Mouse (Mus musculus): Measurements from ENCODE around the gene H2al2a. TPM values are rescaled to one million over a fixed set of nuclear protein-coding genes. Genes with fewer than 3 reads are reported as not detected.

The H2al2a gene
- polyA plus RNA-seq (2012; rRNA removed) = not detected in 2 replicates

DNA sequence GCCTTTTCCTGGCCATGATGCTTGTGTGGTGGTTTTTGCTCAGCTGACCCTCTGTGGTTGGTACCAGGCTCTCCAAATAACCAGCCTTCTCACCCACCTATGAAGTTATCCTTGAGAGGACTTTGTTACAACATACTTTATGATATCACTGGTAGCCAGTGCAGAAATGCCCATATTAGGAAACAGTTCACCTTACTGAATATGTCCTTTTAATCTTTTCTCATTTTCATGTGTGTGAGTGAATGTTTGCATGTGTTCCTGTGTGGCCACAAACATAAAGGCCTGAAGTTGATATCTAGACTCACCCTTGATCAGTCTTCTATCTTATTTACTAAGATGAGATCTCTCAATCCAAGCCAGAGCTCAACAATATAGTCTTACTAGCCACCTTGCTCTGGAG, at the start of gene H2al2a:
Gene H2al2a, minus strand, starts transcription at position 101 of the 400 bp plus-strand sequence.
- no peaks in the 10 kb centered on the region for H3K27me3 ChIP-seq (ENCODE audit: control insufficient read depth, insufficient read depth, low read length)
- H3K4me1 ChIP-seq (ENCODE audit: control insufficient read depth, insufficient read depth, low read length) = no peaks in the 10 kb centered on the region
- no peak for TF ChIP-seq CTCF (IDR thresholded peaks at IDR 0.05; ENCODE audit: borderline replicate concordance, insufficient read depth, low read depth, low read length)
- TF ChIP-seq POLR2A (IDR thresholded peaks at IDR 0.05; ENCODE audit: borderline replicate concordance, insufficient read depth, low read length) = no peak
- H3K4me3 ChIP-seq (replicated peaks; ENCODE audit: insufficient read depth, low read depth, low read length) = no peak within 1 kb of the TSS
- H3K27ac ChIP-seq (ENCODE audit: insufficient read depth, low read length) = no peak within 1 kb of the TSS
- DNase-seq = no peak

DNA sequence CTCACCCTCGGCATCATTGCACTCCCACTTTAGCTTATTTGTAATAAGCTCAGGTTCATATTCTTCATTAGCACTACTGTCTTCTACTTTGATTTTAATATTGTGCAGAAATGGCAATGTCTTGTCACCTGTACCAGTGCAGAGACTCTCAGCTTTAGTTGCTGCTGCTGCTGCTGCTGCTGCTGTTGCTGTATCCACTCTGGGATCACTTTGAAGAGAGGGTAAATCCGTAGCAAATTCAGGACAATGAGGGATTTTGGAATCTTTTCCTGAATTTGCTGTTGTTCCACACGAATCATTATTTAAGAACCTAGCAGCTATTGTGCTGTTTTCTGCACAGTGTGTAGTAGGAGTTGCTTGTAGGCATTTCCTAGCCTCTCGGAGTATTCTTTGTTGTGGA, 49.4 kb upstream of the H2al2a start:
- WGBS = 17% methylated on average over 4 of the region's 4 CpGs
- H3K4me1 ChIP-seq (ENCODE audit: control insufficient read depth, insufficient read depth, low read length) = peaks cover 2% of the 10 kb centered on the region; the same call in 1 of the 2 replicates
- no peak for TF ChIP-seq POLR2A (IDR thresholded peaks at IDR 0.05; ENCODE audit: borderline replicate concordance, insufficient read depth, low read length)
- TF ChIP-seq CTCF (IDR thresholded peaks at IDR 0.05; ENCODE audit: borderline replicate concordance, insufficient read depth, low read depth, low read length) = no peak

DNA sequence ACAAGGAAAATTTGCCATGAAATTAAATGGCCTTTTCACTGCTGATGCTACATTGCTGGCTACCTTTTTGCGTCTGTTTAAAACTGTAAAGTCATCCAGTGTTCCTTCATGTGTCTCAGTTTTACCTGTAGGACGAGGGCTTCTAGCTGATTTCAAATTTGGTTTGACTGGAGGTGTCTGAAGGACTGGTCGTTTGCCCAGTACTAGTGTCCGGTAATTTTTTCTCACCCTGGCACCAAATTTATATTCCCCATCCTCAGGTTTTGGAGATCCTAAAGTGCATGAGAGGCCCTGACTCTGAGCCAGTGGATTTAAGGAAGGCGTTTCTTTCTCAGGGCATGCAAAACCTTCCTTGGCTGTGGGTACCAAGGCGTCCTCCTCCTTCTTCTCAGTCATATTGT, 49.0 kb upstream of the H2al2a start:
- Histone ChIP-seq H3K4me3 (replicated peaks; ENCODE audit: insufficient read depth, low read depth, low read length) (peak overlapping the region; percentile 27), H3K27me3 (ENCODE audit: control insufficient read depth, insufficient read depth, low read length) (no peaks in the 10 kb centered on the region), H3K27ac (ENCODE audit: insufficient read depth, low read length) (no peak overlapping the region), H3K4me1 (ENCODE audit: control insufficient read depth, insufficient read depth, low read length) (peaks cover 3% of the 10 kb centered on the region)
- 49% methylated on average over 6 of the region's 6 CpGs for WGBS
- no peak for DNase-seq
- TF ChIP-seq CTCF (IDR thresholded peaks at IDR 0.05; ENCODE audit: borderline replicate concordance, insufficient read depth, low read depth, low read length) = no peak

More for the DNA sequence above, 49.4 kb upstream of the H2al2a start:
- DNase-seq = no peak
- H3K27me3 ChIP-seq (ENCODE audit: control insufficient read depth, insufficient read depth, low read length) = no peaks in the 10 kb centered on the region
- H3K27ac ChIP-seq (ENCODE audit: insufficient read depth, low read length) = no peak overlapping the region; the same call in 1 of the 2 replicates
- H3K4me3 ChIP-seq (replicated peaks; ENCODE audit: insufficient read depth, low read depth, low read length) = peak overlapping the region; percentile 88

DNA sequence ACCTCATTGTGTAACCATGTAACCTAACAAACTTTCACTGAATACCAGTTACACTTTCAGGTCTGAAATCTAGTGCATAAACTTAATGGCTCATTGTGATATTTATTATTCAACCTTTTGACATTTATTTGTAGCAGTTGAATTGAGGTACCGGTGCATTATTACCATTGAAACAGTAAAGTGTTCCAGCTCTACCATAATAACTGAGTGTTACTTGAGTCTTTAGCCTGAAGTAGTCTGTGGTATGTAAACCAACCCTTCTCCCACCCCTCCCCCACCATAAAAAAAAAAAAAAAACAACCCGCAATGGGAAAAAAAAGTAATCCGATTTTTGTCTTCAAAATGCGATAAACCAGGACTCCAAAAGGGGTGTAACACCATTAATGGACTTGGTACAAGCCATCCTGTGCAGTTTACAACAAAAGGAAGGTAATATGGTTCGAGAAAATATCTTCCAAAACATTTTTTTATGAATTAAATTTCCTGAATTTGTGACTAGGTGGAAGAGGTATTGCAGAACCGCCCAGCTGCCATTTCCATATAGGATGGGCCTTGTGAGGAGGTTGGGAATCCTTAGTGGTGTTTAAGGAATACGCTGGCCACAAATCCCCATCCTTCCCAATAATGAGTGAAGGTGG, 48.5 kb upstream of the H2al2a start:
- peaks cover 5% of the 10 kb centered on the region for H3K4me1 ChIP-seq (ENCODE audit: control insufficient read depth, insufficient read depth, low read length)
- no peak for DNase-seq
- H3K4me3 ChIP-seq (replicated peaks; ENCODE audit: insufficient read depth, low read depth, low read length) = peak overlapping the region; percentile 27
- no peak overlapping the region for H3K27ac ChIP-seq (ENCODE audit: insufficient read depth, low read length)
- no peaks in the 10 kb centered on the region for H3K27me3 ChIP-seq (ENCODE audit: control insufficient read depth, insufficient read depth, low read length)
- 39% methylated on average over 7 of the region's 7 CpGs for WGBS
- no peak for TF ChIP-seq CTCF (IDR thresholded peaks at IDR 0.05; ENCODE audit: borderline replicate concordance, insufficient read depth, low read depth, low read length)
- TF ChIP-seq POLR2A (IDR thresholded peaks at IDR 0.05; ENCODE audit: borderline replicate concordance, insufficient read depth, low read length) = no peak

DNA sequence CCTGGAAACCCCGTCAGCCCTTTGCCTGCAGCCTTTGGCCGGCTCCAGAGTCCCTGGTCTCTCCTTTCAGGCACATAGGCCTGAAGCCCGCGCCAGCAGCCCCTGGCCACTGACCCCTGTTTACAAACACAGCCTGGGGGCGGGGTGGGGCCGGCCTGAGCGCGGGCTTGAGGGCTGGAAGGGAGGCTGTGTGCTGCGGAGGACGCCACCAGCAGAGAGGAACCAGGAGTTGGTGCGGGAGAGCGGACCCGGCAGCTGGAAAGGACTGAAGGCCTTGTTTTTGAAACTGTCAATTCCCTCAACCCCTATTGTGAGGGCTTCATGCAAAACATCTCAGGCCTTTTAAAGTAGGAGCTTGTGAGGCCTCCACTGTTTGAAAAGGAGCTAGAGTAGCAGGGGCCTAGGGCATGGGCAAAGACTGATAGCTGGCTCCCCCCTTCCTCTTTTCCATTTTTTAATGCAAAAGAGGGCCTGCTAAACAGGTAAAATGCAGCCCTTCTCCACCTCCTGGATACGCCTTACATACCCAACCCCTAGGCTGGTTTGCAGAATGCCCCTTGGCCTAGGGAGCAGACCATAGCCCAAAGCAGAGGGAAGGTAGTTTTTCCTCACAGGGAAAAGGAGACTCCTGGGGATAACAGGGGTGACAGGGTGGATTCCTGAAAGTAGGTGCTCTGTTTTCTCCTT, 44.6 kb upstream of the H2al2a start:
- no peak overlapping the region; the same call in 1 of the 2 replicates for H3K27ac ChIP-seq (ENCODE audit: insufficient read depth, low read length)
- H3K4me3 ChIP-seq (replicated peaks; ENCODE audit: insufficient read depth, low read depth, low read length) = no peak overlapping the region
- no peak for TF ChIP-seq POLR2A (IDR thresholded peaks at IDR 0.05; ENCODE audit: borderline replicate concordance, insufficient read depth, low read length)
- TF ChIP-seq CTCF (IDR thresholded peaks at IDR 0.05; ENCODE audit: borderline replicate concordance, insufficient read depth, low read depth, low read length) = no peak
- DNase-seq = no peak
- H3K27me3 ChIP-seq (ENCODE audit: control insufficient read depth, insufficient read depth, low read length) = no peaks in the 10 kb centered on the region
- H3K4me1 ChIP-seq (ENCODE audit: control insufficient read depth, insufficient read depth, low read length) = peaks cover 5% of the 10 kb centered on the region
- 73% methylated on average over 14 of the region's 14 CpGs for WGBS

DNA sequence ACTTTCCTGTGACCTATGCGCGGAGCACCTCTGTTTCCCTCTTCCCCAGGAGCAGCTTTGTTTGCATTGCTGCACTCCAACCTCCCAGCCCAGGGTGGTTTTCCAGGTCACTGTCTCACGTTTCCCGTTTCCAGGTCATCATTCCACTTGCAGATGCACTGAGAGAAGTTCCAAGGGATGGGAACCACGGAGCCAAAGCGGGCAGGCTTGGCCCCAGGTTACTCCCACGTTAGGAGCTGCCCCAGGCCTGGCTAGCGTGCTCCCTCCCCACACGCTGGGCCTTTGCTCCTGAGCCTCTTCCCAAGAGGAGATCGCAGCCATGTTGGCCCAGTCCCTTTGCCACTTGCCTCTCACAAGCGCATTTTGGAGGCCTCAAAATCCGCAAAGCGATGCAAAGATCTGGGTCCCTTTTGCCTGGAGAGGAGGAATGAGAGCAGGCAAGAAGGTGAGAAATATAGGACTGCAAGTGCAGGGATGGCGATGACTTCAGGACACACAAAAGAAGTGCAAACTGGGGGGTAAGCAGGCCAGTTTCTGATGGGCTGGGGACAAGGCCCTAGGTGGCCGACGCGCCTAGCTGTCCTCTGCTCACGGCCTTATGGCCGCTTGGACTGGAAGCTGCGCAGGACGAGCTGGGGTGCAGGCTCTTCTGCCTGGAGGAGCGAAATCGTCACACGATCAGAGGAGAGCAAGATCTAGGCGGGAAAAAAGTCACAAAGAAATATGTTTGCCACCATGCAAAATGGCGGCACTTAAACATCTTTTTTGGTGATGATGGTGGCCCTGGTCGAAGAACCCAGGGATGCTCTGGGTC, 43.8 kb upstream of the H2al2a start:
- Histone ChIP-seq H3K27me3 (ENCODE audit: control insufficient read depth, insufficient read depth, low read length) (no peaks in the 10 kb centered on the region), H3K4me3 (replicated peaks; ENCODE audit: insufficient read depth, low read depth, low read length) (no peak overlapping the region)
- WGBS = 74% methylated on average over 27 of the region's 27 CpGs

DNA sequence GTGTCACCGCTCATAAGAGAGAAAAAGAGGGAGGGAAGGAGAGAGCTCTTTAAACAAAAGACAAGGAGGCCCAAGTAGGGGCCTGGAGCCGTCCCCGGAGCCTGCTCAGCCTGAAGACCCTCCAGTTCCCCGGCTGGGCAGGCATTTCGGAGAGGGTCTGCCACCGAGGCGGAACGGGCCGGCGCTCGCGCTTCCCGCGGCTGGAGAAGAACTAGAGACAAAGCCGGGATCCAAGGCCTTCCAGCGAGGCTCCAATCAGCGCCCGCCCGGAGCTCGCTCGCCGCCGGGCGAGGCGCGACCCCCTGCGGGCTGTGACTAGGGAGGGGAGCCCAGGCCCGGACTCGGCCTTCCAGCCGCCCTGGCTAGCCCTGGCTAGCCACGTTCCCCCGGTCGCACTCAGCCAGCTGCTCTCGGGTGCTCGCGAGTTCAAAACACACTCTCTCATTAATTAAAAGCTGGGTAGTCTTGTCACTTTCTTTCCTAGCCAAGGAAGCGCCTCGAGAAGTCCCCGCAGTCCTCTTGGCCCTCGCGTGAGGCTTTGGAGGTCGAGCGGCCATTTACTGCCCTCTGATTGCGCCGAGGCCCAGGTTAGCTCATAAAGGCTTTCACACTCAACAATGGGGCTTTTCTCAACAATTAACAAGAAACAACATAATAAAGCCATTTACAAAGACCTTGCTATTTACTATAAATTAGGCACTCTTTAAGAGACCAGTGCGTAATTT, 43.0 kb upstream of the H2al2a start:
- WGBS = 37% methylated on average over 46 of the region's 46 CpGs
- DNase-seq = peak in 1 of 2 experiments; percentile 25
- Histone ChIP-seq H3K4me1 (ENCODE audit: control insufficient read depth, insufficient read depth, low read length) (peaks cover 3% of the 10 kb centered on the region; the same call in 1 of the 2 replicates), H3K27ac (ENCODE audit: insufficient read depth, low read length) (no peak overlapping the region), H3K4me3 (replicated peaks; ENCODE audit: insufficient read depth, low read depth, low read length) (no peak overlapping the region), H3K27me3 (ENCODE audit: control insufficient read depth, insufficient read depth, low read length) (no peaks in the 10 kb centered on the region)
- TF ChIP-seq POLR2A (IDR thresholded peaks at IDR 0.05; ENCODE audit: borderline replicate concordance, insufficient read depth, low read length) (no peak), CTCF (IDR thresholded peaks at IDR 0.05; ENCODE audit: borderline replicate concordance, insufficient read depth, low read depth, low read length) (no peak)

More for the DNA sequence above, 43.8 kb upstream of the H2al2a start:
- no peak for TF ChIP-seq CTCF (IDR thresholded peaks at IDR 0.05; ENCODE audit: borderline replicate concordance, insufficient read depth, low read depth, low read length)
- no peak for TF ChIP-seq POLR2A (IDR thresholded peaks at IDR 0.05; ENCODE audit: borderline replicate concordance, insufficient read depth, low read length)
- no peak overlapping the region for H3K27ac ChIP-seq (ENCODE audit: insufficient read depth, low read length)
- H3K4me1 ChIP-seq (ENCODE audit: control insufficient read depth, insufficient read depth, low read length) = peaks cover 3% of the 10 kb centered on the region
- no peak for DNase-seq
